Mouse (Mus musculus) hindbrain, embryonic 15.5 days (tissue): ENCODE data around the gene Gm7075. TPM values are rescaled to one million over a fixed set of nuclear protein-coding genes. Genes with fewer than 3 reads are reported as not detected.

ENCODE experiments used
- ATAC-seq: fragments of 200-750 bp; cut with Nextera tagmentation; 2 replicates; pipeline ENCODE4 v1.8.0; 2017; ENCODE audit warnings: low read depth, moderate number of reproducible peaks, moderate TSS enrichment; ENCODE audit not compliant: low FRiP score
- H3K27ac ChIP-seq: fragments of 300-500 bp; sonication (generic); replicated peaks from 2 replicates; pipeline ENCODE4 v1.5.1; 2015; ENCODE audit warnings: mild to moderate bottlenecking, inconsistent platforms
- H3K27me3 ChIP-seq: fragments of 300-500 bp; sonication (generic); 2 replicates; pipeline ENCODE4 v1.6.1; 2015; ENCODE audit warnings: control low read depth, inconsistent platforms
- H3K36me3 ChIP-seq: fragments of 300-500 bp; sonication (generic); 2 replicates; pipeline ENCODE4 v1.6.1; 2015; ENCODE audit warnings: control low read depth, inconsistent platforms
- H3K4me1 ChIP-seq: fragments of 300-500 bp; sonication (generic); replicated peaks from 2 replicates; pipeline ENCODE4 v1.6.1; 2015; ENCODE audit warnings: control low read depth, inconsistent platforms
- H3K4me2 ChIP-seq: fragments of 300-500 bp; sonication (generic); 2 replicates; pipeline ENCODE4 v1.6.1; 2015; ENCODE audit warnings: moderate library complexity, mild to moderate bottlenecking, inconsistent platforms
- H3K4me3 ChIP-seq: fragments of 300-500 bp; sonication (generic); 2 replicates; pipeline ENCODE4 v1.5.1; 2015; ENCODE audit warnings: mild to moderate bottlenecking, inconsistent platforms
- H3K9ac ChIP-seq: fragments of 300-500 bp; sonication (generic); 2 replicates; pipeline ENCODE4 v1.6.1; 2015; ENCODE audit warnings: inconsistent platforms
- H3K9me3 ChIP-seq: fragments of 300-500 bp; sonication (generic); 2 replicates; pipeline ENCODE4 v1.6.1; 2016; ENCODE audit warnings: control low read depth, inconsistent platforms
- WGBS: fragments of 180-500 bp; shearing (Covaris S2); methylation state at CpG from one replicate; pipeline ENCODE4 v1.1.7; 2015; 5-methylcytosine and 5-hydroxymethylcytosine counted together
- polyA plus RNA-seq: library from polyadenylated mRNA; unstranded; fragments of >200 nt; fragmentation: Nextera tagmentation; extraction: Ambion mirVana; gene quantifications from 2 replicates; pipeline ENCODE4 v1.2.1, GENCODE M21; 2015

Gene Gm7075
- polyA plus RNA-seq, 1 experiment from 2014 or later, result not detected

DNA sequence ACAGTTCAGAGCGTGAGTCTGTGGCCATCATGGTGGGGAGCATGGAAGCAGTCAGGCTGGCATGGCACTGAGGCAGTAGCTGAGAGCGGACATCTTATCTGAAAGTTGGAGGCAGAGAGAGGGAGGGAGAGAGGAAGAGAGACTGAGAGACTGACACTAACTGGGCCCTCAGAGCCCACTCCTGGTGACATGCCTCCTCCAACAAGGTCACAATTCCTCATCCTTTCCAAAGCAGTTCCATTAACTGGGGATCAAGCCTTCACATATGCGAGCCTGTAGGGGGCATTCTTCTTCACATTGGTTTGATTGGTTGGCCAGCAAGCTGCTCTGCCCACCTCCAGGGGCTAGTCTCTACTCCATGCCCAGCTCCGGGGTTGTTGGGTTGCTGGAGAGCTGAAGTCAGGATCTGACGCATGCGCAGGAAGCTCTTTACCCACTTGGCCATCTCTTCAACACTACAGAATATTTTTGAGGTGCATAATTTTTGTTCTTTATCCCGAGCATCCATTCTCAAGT lies 9.7 kb upstream of the Gm7075 start:
- ATAC-seq, result no peak
- no peaks in the 10 kb centered on the region for H3K27me3 ChIP-seq
- H3K4me3 ChIP-seq, result no peak overlapping the region
- 0 out of 2 replicates have a peak, but pooled peaks cover 5% of the 10 kb centered on the region for H3K4me1 ChIP-seq
- WGBS, result 90% methylated on average over 7 of the region's 7 CpGs
- no peaks in the 10 kb centered on the region for H3K36me3 ChIP-seq
- H3K4me2 ChIP-seq, result no peak overlapping the region
- no peak overlapping the region for H3K9ac ChIP-seq
- no peak overlapping the region for H3K27ac ChIP-seq
- H3K9me3 ChIP-seq, result no peaks in the 10 kb centered on the region

DNA sequence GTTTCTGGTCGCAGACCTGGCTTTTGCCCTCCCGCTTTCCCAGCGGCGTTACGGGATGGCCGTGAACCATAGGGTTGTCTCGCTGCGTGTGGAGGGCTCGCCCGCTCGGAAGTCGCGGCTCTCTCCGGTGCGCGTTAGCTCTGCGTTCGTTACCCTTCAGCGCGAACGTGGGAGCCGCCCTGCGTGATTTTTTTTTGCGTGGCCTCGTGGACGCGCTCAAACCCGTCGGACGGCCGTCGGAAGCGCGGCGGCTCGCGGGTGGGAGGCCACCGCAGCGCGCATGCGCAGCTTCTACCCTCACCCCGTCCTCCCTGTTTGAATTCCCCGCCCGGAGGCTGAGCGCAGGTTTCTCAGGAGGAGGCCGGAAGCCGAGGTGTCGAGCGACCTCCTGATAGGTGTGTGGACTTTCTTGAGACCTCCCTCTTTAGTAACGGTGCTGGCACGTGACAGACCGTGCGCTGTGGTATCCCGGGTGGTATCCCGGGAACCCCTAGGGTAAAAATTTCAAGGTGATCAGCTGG lies 8.3 kb upstream of the Gm7075 start, which contains the start of gene Ctnna3:
Gene Ctnna3 (plus strand): TSS at position 314 of the 521 bp plus-strand sequence.
- peak; percentile 95 for ATAC-seq

DNA sequence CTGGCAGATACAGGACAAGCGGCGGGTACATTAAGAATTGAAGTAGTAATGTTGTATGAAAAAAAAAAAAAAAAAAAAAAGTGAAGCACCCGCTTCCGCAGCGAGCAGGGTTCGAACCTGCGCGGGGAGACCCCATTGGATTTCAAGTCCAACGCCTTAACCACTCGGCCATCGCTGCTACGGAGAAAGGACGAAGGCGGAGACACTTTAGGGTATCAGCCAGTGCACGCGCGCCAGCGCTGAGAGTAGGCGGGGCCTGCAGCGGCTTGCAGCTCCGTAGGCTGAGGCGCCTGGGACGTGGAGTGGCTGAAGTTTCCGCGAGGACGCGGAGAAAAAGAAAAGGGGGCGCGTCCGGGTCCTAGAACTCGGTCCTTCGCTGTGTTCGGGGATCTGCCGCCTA lies 7.8 kb upstream of the Gm7075 start:
- Histone ChIP-seq H3K4me2 (peak overlapping the region; percentile 86), H3K9ac (peak overlapping the region; percentile 48), H3K4me3 (peak overlapping the region; percentile 64), H3K9me3 (no peaks in the 10 kb centered on the region), H3K36me3 (no peaks in the 10 kb centered on the region), H3K27me3 (no peaks in the 10 kb centered on the region), H3K27ac (peak overlapping the region; percentile 76), H3K4me1 (0 out of 2 replicates have a peak, but pooled peaks cover 5% of the 10 kb centered on the region)
- under 1% methylated on average over 34 of the region's 34 CpGs for WGBS
- ATAC-seq, result peak; percentile 93

More for the DNA sequence above, 8.3 kb upstream of the Gm7075 start, which contains the start of gene Ctnna3:
- under 1% methylated on average over 55 of the region's 55 CpGs for WGBS
- Histone ChIP-seq H3K4me2 (peak within 1 kb of the TSS; percentile 86), H3K9me3 (no peaks in the 10 kb centered on the region), H3K4me3 (peak within 1 kb of the TSS; percentile 64), H3K9ac (peak within 1 kb of the TSS; percentile 48), H3K4me1 (0 out of 2 replicates have a peak, but pooled peaks cover 5% of the 10 kb centered on the region), H3K27ac (peak within 1 kb of the TSS; percentile 76), H3K36me3 (no peaks in the 10 kb centered on the region), H3K27me3 (no peaks in the 10 kb centered on the region)

DNA sequence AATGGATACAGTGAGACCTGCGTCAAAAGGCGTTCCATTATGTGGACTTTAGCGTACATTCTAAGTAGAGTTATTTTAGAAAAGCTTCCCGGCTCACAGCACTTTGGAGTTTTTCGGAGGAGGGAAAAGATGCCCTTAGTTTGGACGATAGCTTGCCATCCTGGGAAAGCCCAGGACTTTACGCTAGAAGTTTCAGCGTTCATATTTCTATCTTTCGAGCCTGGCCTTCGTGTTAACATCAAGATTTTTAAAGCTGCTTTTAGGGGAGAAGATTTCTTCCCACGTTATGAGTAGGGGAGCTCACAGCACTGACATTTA lies 7.4 kb upstream of the Gm7075 start:
- H3K9me3 ChIP-seq, result no peaks in the 10 kb centered on the region
- H3K4me2 ChIP-seq, result peak overlapping the region; percentile 86
- WGBS, result 2% methylated on average over 11 of the region's 11 CpGs
- H3K36me3 ChIP-seq, result no peaks in the 10 kb centered on the region
- H3K27ac ChIP-seq, result peak overlapping the region; percentile 32
- peak overlapping the region; percentile 64 for H3K4me3 ChIP-seq
- H3K4me1 ChIP-seq, result 0 out of 2 replicates have a peak, but pooled peaks cover 5% of the 10 kb centered on the region
- no peaks in the 10 kb centered on the region for H3K27me3 ChIP-seq
- peak overlapping the region; percentile 48 for H3K9ac ChIP-seq
- no peak for ATAC-seq

DNA sequence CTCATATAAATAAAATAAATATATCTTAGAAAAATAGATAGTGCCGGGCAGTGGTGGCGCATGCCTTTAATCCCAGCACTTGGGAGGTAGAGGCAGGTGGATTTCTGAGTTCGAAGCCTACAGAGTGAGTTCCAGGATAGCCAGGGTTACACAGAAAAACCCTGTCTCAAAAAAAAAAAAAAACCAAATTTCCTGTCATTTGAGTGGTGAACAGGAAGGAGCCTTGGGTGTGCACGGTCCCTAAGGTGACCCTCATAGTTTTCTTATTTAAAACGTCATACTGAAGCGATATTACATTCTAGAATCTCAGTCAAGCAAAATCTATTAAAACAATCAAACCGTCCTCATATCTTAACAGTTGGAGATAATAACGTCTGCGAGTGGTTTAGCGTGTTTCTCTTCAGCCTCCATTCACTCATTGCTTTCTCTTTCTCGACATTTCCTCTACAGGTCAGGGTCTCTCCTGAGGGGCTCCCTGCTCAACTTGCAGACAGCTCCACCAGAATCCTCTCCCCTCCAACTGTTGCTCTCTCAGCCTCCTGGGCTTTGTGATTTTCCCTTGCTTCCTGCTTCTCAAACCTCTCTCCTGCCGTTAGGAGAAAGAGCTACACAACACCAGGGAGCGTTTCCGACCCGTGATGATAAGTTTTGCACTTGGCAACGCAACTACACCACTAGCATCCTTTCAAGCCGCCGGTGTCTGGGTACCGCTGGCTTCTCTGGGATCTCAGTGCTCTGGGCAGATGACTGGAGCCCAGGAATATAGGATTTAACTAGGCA lies 6.8 kb upstream of the Gm7075 start:
- Histone ChIP-seq H3K36me3 (no peaks in the 10 kb centered on the region), H3K4me1 (0 out of 2 replicates have a peak, but pooled peaks cover 5% of the 10 kb centered on the region), H3K9me3 (no peaks in the 10 kb centered on the region), H3K27me3 (no peaks in the 10 kb centered on the region), H3K4me2 (peak overlapping the region; percentile 86), H3K27ac (peak overlapping the region; percentile 32), H3K4me3 (peak overlapping the region; percentile 64), H3K9ac (peak overlapping the region; percentile 48)
- ATAC-seq, result no peak
- 23% methylated on average over 19 of the region's 19 CpGs for WGBS

DNA sequence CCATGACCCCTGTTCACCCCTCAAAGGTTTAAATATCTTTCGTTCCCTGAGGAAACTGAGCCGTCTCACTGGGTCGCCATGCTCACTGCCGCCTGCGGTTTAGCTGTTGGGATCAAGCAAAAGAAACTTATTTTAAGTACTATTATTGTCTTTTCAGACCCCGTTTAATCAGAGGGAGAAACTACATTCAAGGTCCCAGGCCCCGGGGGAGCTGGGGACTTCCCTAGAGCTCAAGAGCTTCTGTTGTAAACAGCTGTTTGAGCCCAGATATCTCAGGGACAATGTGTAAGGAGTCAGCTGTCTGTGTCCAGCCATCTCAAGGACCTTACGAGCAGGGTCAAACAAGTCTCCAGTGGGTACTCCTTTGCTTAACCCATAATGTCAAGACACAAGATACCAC lies 5.6 kb upstream of the Gm7075 start:
- Histone ChIP-seq H3K4me1 (0 out of 2 replicates have a peak, but pooled peaks cover 5% of the 10 kb centered on the region), H3K27me3 (no peaks in the 10 kb centered on the region), H3K4me3 (no peak overlapping the region), H3K27ac (no peak overlapping the region), H3K9me3 (no peaks in the 10 kb centered on the region), H3K4me2 (no peak overlapping the region), H3K9ac (no peak overlapping the region), H3K36me3 (no peaks in the 10 kb centered on the region)
- 87% methylated on average over 8 of the region's 8 CpGs for WGBS
- ATAC-seq, result no peak

DNA sequence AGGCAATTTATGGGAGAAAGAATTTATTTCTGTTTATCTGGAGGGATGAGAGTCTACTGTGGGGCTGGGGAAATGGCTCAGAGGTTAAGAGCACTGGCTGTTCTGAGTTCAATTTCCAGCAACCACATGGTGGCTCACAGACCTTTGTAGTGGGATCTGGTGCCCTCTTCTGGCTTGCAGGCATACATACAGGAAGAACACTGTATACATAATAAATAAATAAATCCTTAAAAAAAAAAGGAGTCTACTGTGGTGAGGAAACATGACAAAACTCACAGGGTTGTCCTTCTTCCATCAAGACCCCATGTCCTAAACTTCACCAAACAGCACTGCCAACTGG lies 2.9 kb upstream of the Gm7075 start:
- no peak for ATAC-seq
- H3K4me1 ChIP-seq, result 0 out of 2 replicates have a peak, but pooled peaks cover 5% of the 10 kb centered on the region
- no peak overlapping the region for H3K27ac ChIP-seq
- no peaks in the 10 kb centered on the region for H3K27me3 ChIP-seq
- no peaks in the 10 kb centered on the region for H3K9me3 ChIP-seq
- no peaks in the 10 kb centered on the region for H3K36me3 ChIP-seq
- H3K4me3 ChIP-seq, result no peak overlapping the region
- no peak overlapping the region for H3K9ac ChIP-seq
- no peak overlapping the region for H3K4me2 ChIP-seq

DNA sequence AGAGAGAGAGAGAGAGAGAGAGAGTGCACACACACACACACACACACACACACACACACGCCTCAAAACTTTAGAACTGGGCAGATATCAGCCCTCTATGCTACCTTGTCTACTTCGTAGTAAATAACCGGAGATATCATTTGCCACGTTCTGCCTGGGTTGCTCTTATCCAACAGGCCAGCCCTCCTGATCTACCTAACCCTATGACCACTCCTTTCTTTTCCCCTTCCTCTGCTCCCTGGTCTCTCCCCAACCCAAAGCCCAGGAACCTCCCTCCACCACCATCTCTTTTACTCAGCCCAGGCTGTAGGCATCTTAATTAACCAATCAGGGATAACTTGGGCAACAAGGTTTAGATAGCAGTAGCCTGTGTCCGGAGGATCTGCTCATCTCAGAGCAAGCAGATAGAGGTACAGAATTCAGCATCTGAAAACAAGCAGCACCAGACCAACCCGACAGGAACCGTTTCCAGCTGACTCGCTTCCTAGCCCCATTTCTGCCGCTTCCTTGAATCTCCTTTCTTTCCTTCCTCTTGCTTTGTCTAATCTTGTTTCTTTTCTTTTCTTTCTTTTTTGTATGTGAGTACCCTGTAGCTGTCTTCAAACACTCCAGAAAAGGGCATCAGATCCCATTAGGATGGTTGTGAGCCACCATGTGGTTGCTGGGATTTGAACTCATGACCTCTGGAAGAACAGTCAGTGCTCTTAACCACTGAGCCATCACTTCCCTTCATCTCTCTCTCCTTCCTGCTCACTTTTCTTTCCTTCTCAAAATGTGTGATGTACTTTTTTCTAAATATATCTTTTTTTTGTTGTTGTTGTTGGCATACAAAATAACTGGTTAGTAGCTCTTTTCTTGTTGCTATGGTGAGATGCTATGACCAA lies 2.2 kb upstream of the Gm7075 start:
- no peaks in the 10 kb centered on the region for H3K27me3 ChIP-seq
- no peak for ATAC-seq
- H3K4me2 ChIP-seq, result no peak overlapping the region
- no peak overlapping the region for H3K27ac ChIP-seq
- no peak overlapping the region for H3K9ac ChIP-seq
- no peak overlapping the region for H3K4me3 ChIP-seq
- H3K4me1 ChIP-seq, result 0 out of 2 replicates have a peak, but pooled peaks cover 5% of the 10 kb centered on the region
- WGBS, result 79% methylated on average over 9 of the region's 9 CpGs
- H3K36me3 ChIP-seq, result no peaks in the 10 kb centered on the region
- no peaks in the 10 kb centered on the region for H3K9me3 ChIP-seq

DNA sequence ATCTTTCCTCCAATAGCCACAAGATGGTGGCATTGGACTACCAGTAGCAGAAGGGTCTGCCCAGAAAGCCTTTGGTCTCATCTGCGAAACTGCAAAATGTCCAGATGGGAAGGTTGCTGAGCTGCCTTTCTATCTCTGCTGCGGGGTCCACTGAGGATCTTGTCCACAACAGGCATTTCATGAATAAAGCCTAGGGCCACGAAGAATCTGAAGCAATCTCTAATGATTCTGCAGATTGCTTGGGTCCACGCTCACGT lies 1.1 kb upstream of the Gm7075 start:
- 80% methylated on average over 5 of the region's 5 CpGs for WGBS
- no peak for ATAC-seq
- H3K4me2 ChIP-seq, result no peak overlapping the region
- no peaks in the 10 kb centered on the region for H3K9me3 ChIP-seq
- H3K9ac ChIP-seq, result 0 out of 2 replicates have a peak overlapping the region, but pooled peaks have one; percentile 19
- H3K36me3 ChIP-seq, result no peaks in the 10 kb centered on the region
- no peak overlapping the region for H3K4me3 ChIP-seq
- no peaks in the 10 kb centered on the region for H3K4me1 ChIP-seq
- no peaks in the 10 kb centered on the region for H3K27me3 ChIP-seq
- H3K27ac ChIP-seq, result no peak overlapping the region

DNA sequence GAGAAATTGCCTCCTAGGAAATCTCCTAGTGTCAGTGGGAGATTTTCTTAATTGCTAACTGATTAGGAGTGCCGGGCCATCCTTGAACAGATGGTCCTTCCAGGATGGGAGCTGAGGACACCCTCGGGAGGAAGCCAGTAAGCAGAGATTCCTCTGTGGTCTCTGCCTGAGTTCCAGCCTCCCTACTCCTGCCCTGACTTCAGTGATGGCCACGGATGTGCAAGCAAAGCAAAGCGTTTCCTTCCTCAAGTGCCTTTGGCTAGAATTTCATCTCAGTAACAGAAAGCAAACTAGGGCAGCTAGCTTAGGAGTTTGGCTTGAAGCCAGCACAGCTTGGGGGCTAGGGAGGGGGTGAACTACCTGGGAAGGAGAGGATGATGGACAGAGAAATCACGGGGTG lies 4.5 kb downstream of the Gm7075 start:
- ATAC-seq, result no peak
- H3K9ac ChIP-seq, result no peak overlapping the region
- H3K9me3 ChIP-seq, result no peaks in the 10 kb centered on the region
- no peaks in the 10 kb centered on the region for H3K27me3 ChIP-seq
- H3K4me3 ChIP-seq, result no peak overlapping the region
- H3K4me1 ChIP-seq, result no peaks in the 10 kb centered on the region
- 57% methylated on average over 5 of the region's 5 CpGs for WGBS
- no peak overlapping the region for H3K4me2 ChIP-seq
- no peak overlapping the region for H3K27ac ChIP-seq
- no peaks in the 10 kb centered on the region for H3K36me3 ChIP-seq

DNA sequence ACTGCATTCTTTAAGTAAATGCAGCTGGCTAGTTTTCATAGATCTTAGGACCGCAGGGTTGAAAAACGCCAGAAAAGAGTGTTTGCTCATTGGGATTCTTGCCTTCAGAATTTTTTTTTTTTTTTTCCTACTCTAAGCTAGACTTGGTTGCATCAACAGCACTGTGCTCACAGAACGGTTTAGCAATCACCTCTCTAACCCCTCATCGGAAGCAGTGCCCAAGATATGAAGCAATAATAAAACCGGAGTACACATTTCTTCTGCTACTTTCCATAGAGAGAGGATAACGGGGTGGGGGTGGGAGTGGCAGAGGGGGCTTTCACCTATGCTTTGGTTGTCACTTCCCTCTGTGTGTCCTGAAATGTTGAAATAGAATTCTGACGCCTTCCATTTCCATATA lies 5.7 kb downstream of the Gm7075 start:
- Histone ChIP-seq H3K36me3 (no peaks in the 10 kb centered on the region), H3K9ac (no peak overlapping the region), H3K27ac (no peak overlapping the region), H3K4me3 (0 out of 2 replicates have a peak overlapping the region, but pooled peaks have one; percentile 1), H3K4me2 (peak overlapping the region; percentile 26), H3K4me1 (no peaks in the 10 kb centered on the region), H3K9me3 (no peaks in the 10 kb centered on the region), H3K27me3 (no peaks in the 10 kb centered on the region)
- WGBS, result 66% methylated on average over 7 of the region's 7 CpGs
- ATAC-seq, result no peak

DNA sequence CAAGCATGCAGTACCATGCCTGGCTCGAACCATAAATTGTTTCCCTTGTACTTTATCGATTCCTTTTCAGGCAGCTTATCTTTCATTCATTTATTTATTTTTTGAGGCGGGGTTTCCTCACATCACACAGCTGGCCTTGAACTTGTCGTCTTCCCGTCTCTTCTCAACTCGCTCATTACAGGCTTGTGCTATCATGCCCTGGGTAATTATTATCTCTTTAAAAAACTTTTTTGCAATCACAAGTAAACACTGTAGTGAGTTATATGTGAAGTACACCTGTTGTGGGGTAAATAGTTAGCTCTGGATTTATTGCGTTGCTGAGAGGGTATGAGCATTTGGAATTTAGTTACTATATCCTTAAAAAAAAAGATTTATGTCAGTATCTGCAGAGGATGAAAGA lies 6.3 kb downstream of the Gm7075 start:
- Histone ChIP-seq H3K9me3 (no peaks in the 10 kb centered on the region), H3K27ac (no peak overlapping the region), H3K9ac (no peak overlapping the region), H3K36me3 (no peaks in the 10 kb centered on the region), H3K4me1 (no peaks in the 10 kb centered on the region), H3K4me2 (no peak overlapping the region), H3K27me3 (no peaks in the 10 kb centered on the region), H3K4me3 (no peak overlapping the region)
- WGBS, result 89% methylated on average over 7 of the region's 7 CpGs
- no peak for ATAC-seq
